ENCODE assay signal across 24 mouse cellular contexts in genomic region chr10:37325514-37326167, GRCm38 (mm10).
DNase-seq lines count a peak whose midpoint lies in the region; ATAC-seq and TF ChIP-seq lines count a peak whose summit lies in the region.
"Had no signal": no experiment of that assay in that cellular context is flagged by ENCODE, and none has a peak within 500 bp of the region (broad histone marks: within the 10 kb centered on the region; RNA-seq: fewer than 3 reads in every experiment).

No protein-coding gene starts in this region.

- no peak for TF ChIP-seq POLR2A in kidney, adult 2 months (IDR thresholded peaks at IDR 0.05; ENCODE audit: low read depth, low read length)

- no peaks in the 10 kb centered on the region for H3K9me3 ChIP-seq in liver, embryonic 11.5 days (ENCODE audit: control insufficient read depth, low read length)
- H3K9me3 ChIP-seq in liver, postnatal 0 days (ENCODE audit: low read length) = no peaks in the 10 kb centered on the region
- H3K9me3 ChIP-seq: forebrain, embryonic 10.5 days; hindbrain, embryonic 13.5 days; kidney, embryonic 15.5 days; limb, embryonic 15.5 days; midbrain, embryonic 15.5 days had no signal

- no peaks in the 10 kb centered on the region for H3K4me1 ChIP-seq in kidney, adult 2 months (ENCODE audit: control insufficient read depth, insufficient read depth, low read length)
- no peaks in the 10 kb centered on the region for H3K4me1 ChIP-seq in liver, embryonic 11.5 days (replicated peaks; ENCODE audit: control insufficient read depth, insufficient read depth, low read length)
- H3K4me1 ChIP-seq in liver, postnatal 0 days (ENCODE audit: insufficient read depth) = peaks cover 6% of the 10 kb centered on the region; the same call in 1 of the 2 replicates
- H3K4me1 ChIP-seq: hindbrain, embryonic 13.5 days; kidney, embryonic 15.5 days; limb, embryonic 15.5 days; midbrain, embryonic 15.5 days had no signal

- H3K36me3 ChIP-seq in kidney, adult 2 months (ENCODE audit: control insufficient read depth, insufficient read depth, low read length) = no peaks in the 10 kb centered on the region
- H3K36me3 ChIP-seq in liver, embryonic 11.5 days (ENCODE audit: control insufficient read depth, insufficient read depth, low read length) = no peaks in the 10 kb centered on the region
- H3K36me3 ChIP-seq in liver, postnatal 0 days (replicated peaks; ENCODE audit: insufficient read depth, low read length) = no peaks in the 10 kb centered on the region
- H3K36me3 ChIP-seq: forebrain, embryonic 10.5 days; hindbrain, embryonic 13.5 days; kidney, embryonic 15.5 days; limb, embryonic 15.5 days; midbrain, embryonic 15.5 days had no signal

- no peak overlapping the region for H3K27ac ChIP-seq in kidney, adult 2 months (ENCODE audit: insufficient read depth, low read depth, low read length)
- 0 out of 2 replicates have a peak overlapping the region, but pooled peaks have one; percentile 15 for H3K27ac ChIP-seq in liver, embryonic 11.5 days (ENCODE audit: low read depth, low read length)
- H3K27ac ChIP-seq in liver, postnatal 0 days (ENCODE audit: low read depth) = peak overlapping the region; percentile 86
- H3K27ac ChIP-seq: forebrain, embryonic 10.5 days; hindbrain, embryonic 13.5 days; kidney, embryonic 15.5 days; limb, embryonic 15.5 days; macrophage; midbrain, embryonic 15.5 days had no signal

- H3K9ac ChIP-seq in liver, embryonic 11.5 days (ENCODE audit: low read depth, low read length) = no peak overlapping the region
- H3K9ac ChIP-seq in liver, postnatal 0 days (replicated peaks) = no peak overlapping the region
- H3K9ac ChIP-seq: hindbrain, embryonic 13.5 days; kidney, embryonic 15.5 days; limb, embryonic 15.5 days; midbrain, embryonic 15.5 days had no signal

- no peak overlapping the region for H3K4me2 ChIP-seq in liver, embryonic 11.5 days
- peak overlapping the region; percentile 50 for H3K4me2 ChIP-seq in liver, postnatal 0 days (ENCODE audit: low read depth, low read length)
- H3K4me2 ChIP-seq: hindbrain, embryonic 13.5 days; kidney, embryonic 15.5 days; limb, embryonic 15.5 days; midbrain, embryonic 15.5 days had no signal

- 0 out of 2 replicates have a peak, but pooled peaks have one; percentile 15 for TF ChIP-seq EP300 in liver, postnatal 0 days (IDR thresholded peaks at IDR 0.05; ENCODE audit: low read depth)

- peak; percentile 80 for ATAC-seq in liver, embryonic 11.5 days (replicated peaks; ENCODE audit: low FRiP score)
- peak; percentile 92 for ATAC-seq in liver, postnatal 0 days
- ATAC-seq in monocyte, adult 5-6 weeks (replicated peaks; ENCODE audit: insufficient number of reproducible peaks, low FRiP score, low TSS enrichment, poor library complexity, severe bottlenecking) = no peak
- ATAC-seq: CD4-positive, CD25-positive, alpha-beta regulatory T cell, adult 4 months; lung, postnatal 0 days; midbrain, embryonic 15.5 days had no signal

- no peaks in the 10 kb centered on the region for H3K27me3 ChIP-seq in kidney, adult 2 months (replicated peaks; ENCODE audit: control insufficient read depth, insufficient read depth, low read length)
- no peaks in the 10 kb centered on the region for H3K27me3 ChIP-seq in liver, embryonic 11.5 days (replicated peaks; ENCODE audit: control insufficient read depth, insufficient read depth, low read length)
- H3K27me3 ChIP-seq in liver, postnatal 0 days (ENCODE audit: insufficient read depth, low read length) = no peaks in the 10 kb centered on the region
- H3K27me3 ChIP-seq: hindbrain, embryonic 13.5 days; kidney, embryonic 15.5 days; limb, embryonic 15.5 days; midbrain, embryonic 15.5 days had no signal

- H3K4me3 ChIP-seq in kidney, adult 2 months (ENCODE audit: insufficient read depth, low read depth, low read length) = no peak overlapping the region
- no peak overlapping the region for H3K4me3 ChIP-seq in liver, embryonic 11.5 days (ENCODE audit: low read depth, low read length)
- H3K4me3 ChIP-seq in liver, postnatal 0 days (ENCODE audit: low read depth, low read length) = no peak overlapping the region
- H3K4me3 ChIP-seq: forebrain, embryonic 10.5 days; hindbrain, embryonic 13.5 days; kidney, embryonic 15.5 days; limb, embryonic 15.5 days; midbrain, embryonic 15.5 days; myocyte had no signal

- DNase-seq in kidney, adult 2 months = peak; percentile 29
- no peak for DNase-seq in kidney, adult 11 months
- no peak for DNase-seq in liver, embryonic 11.5 days (ENCODE audit: low spot score)
- DNase-seq in liver, postnatal 0 days = peak; percentile 67
- peak; percentile 81 for DNase-seq in yolk sac, embryonic 10.5 days (ENCODE audit: low spot score)
- DNase-seq in cerebellum, postnatal 10 days = no peak
- DNase-seq in embryo, embryonic 10.5 days (ENCODE audit: low spot score) = no peak
- DNase-seq: adrenal gland, postnatal 25 days; cerebellum, adult 8-10 months; gastrocnemius, postnatal 36 days; heart, postnatal 36 days; left cerebral cortex, postnatal 4 days; right cerebral cortex, adult 18-20 months; thymus, postnatal 4 days had no signal

- WGBS in kidney, adult 2 months = 62% methylated on average over 6 of the region's 6 CpGs
- 38% methylated on average over 6 of the region's 6 CpGs for WGBS in liver, embryonic 11.5 days
- 38% methylated on average over 6 of the region's 6 CpGs for WGBS in liver, postnatal 0 days (ENCODE audit: insufficient replicate concordance)

- no peak for TF ChIP-seq CTCF in kidney, adult 2 months (conservative IDR thresholded peaks at IDR 0.05; ENCODE audit: insufficient read depth, insufficient read length, low read depth, low read length)
- TF ChIP-seq CTCF in liver, postnatal 0 days (IDR thresholded peaks at IDR 0.05; ENCODE audit: low read depth) = no peak

Comparison
In these comparisons a context has a peak if more than half of its experiments do, and no peak if none do; other contexts are left out.
1. DNase-seq: peak in kidney, adult 2 months (single experiment), liver, postnatal 0 days (single experiment) and yolk sac, embryonic 10.5 days (single experiment); none in kidney, adult 11 months (single experiment), liver, embryonic 11.5 days (single experiment), cerebellum, postnatal 10 days (0 of 2) and embryo, embryonic 10.5 days (single experiment).